Mouse (Mus musculus): ENCODE results near the gene Cadm4.
"Not testable (repeated sequence)": the region's sequence is repeated elsewhere in the genome, so short reads cannot be mapped to it uniquely, and the experiment has no call there.

The Cadm4 gene

DNA sequence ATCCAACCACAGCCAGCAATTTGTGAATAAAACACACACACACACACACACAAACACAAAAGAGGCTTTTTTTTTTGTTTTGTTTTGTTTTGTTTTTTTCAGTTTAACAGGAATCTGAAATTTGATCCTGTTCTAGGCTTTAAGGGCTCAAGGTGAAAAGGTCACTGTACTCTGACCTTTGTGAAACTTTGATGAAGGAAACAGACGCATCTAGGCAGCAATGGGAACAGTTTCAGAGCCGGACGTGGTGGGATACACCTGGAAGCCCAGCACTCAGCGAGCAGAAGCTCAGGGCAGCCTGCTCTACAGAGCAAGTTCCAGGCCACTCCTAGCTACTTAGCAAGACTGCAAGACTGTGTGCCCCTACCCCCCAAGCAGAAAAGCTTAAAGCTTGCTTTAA, 23.0 kb downstream of the Cadm4 start:
- DNase-seq, result no peak

DNA sequence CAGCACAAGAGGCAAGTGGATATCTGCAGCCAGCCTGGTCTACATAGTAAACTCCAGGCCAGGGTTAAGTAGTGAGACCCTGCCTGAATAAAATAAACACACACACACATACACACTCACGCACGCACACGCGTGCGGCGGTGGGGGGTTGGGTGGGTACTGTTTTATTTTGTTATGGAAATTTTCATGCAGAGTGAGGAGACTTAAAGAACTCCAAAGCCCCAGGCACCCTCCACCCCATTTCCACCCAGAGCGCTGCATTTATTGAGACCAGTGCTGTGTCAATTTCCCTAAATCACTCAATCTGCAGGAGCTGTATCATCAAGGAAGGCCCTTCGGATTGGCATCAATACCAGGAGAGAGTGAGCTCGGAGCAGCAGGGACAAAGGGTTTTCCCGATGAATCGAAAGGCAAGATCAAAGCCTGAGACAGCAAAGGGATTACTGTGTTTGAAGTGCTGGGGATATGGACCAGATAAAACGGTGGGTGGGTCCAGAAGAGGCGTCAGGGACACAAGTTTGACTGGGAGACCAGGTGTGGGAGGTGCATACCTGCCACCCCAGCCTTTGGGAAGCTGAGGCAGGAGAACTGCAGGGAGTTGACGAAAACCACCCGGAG, 23.7 kb downstream of the Cadm4 start:
- DNase-seq, result no peak

DNA sequence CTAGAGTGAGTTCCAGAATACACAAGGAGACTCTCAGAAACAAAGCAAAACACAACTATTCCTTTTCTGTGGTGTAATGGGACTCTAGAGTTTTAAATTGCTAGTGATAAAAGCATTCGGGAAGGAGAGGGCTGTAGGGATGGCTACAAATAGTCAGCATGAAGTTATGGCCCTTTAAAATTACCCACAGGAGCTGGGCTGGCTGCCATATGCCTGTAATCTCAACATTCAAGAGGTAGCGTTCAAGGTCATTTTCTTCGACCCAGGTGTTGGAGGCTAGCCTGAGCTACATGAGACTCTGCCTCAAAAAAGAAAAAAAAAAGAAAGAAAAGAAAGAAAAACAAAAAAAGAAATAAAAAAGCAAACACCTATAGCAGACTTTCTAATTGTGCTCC, 24.2 kb downstream of the Cadm4 start:
- DNase-seq, result no peak

DNA sequence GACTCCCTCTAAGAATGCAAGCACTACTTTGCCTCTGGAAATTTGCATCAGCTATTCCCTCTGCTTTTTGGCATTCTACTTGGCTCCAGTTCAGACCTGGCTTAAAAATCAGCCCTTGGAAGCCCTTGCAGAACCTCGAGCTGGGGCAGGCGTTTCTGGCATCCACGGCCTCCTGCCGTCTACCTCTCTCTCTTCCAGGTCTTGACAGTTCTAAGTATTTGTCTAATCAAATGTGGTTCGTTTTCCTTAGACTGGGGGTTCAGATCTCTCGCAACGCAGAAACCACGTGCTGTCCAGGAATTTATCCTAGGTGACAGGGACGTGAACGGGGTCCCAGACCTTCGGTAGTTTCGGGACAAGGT, 24.6 kb downstream of the Cadm4 start:
- peak; percentile 35 for DNase-seq

DNA sequence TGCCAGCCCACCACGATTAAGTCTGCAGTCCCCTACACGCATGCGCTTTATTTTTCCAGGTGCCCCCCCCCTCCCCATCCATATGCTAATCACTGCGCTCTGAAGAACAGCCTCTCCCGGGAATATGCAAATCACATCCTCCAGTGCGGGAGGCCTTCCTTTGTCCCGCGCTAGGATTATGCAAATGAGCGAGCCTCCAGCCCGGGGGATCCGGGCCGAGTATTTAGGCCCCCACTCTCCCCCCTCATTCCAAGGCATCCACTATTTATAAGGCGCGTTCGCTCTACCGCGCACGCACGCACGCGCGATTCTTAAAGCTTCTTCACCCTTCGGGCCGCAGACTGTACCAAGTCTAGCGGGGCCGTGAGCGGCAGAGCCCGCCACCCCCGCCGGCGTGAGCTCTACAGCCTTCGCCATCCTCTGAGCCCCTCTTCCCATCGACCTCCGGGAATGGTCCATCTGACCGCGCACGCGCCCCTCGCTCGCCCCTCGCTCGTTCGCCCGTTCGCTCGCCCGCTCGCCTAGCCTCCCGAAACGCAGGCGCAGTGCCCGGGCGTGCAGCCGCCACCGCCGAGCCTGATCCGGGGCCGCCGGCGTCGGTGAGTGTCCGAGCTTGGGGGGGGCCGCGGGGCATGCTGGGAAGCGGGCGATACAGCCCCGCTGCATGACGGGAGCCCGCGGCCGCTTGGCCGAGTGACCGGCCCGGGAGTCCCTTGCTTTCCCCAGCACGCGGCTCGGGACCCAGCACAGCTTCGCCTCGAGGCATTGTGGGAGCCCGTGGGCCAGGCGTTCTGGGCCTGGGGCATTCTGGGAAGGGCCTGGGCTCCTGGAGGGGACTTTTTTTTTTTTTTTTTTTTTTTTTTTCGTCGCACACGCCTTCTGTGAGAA, 25.3 kb downstream of the Cadm4 start, which contains the start of gene Zfp428:
Zfp428 (plus strand) TSS at position 169 of the 888 bp plus-strand sequence.
- DNase-seq, result peak; percentile 87

DNA sequence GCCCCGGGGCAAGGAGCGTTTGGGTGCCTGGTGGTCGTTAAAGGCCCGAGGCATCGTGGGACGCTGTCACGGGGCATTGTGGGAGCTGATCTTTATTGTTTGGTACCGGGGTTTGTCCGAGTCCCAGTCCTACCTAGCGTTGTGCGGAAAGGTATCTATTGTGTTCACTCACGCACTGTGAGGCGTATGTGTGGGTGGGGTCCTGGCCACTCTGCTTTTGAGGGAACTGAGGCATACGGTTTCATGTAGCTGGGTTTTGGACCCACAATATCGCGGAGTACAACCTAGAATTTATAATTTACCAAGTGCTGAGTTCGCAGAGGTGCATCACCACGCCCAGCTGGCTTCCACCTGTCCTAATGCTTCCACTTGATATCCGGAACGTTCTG, 25.9 kb downstream of the Cadm4 start:
- DNase-seq, result no peak

DNA sequence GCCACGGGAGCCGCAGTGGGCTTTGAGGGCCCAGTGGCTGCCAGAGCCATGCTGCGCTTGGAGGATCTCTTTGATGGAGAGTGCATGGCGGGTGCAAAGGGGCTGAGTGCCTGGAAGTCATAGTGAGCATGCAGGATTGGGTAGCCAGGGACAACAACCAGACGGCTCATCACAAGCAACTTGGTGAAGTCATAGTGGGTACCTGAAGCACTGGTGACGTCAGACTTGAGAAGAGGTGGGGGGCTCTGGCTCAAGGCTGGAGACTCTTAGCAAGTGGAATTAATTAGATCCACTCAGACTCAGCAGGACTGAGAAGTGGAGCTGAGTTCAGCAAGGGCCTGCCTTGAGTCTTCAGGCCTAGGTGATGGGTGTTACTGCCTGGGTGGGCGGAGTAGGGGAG, 30.5 kb downstream of the Cadm4 start, which contains the start of gene AC161166.1:
AC161166.1 (minus strand) TSS at position 101 of the 400 bp plus-strand sequence.
- DNase-seq, result no peak

DNA sequence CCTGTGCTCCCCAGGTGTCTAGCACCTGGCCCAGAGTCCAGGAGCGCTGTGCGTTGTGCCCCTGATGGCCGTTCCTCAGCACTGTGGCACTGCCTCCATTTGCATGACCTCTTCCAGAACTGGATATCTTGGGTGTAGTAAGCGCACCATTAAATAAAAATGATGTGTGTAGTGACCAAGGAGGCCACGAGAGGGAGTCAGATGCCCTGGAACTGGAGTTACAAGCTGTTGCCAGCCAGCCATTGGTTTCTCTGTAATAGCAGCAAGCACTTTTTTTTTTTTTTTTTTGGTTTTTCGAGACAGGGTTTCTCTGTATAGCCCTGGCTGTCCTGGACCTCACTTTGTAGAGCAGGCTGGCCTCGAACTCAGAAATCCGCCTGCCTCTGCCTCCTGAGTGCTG, 34.5 kb downstream of the Cadm4 start:
- DNase-seq, result not testable (repeated sequence)

DNA sequence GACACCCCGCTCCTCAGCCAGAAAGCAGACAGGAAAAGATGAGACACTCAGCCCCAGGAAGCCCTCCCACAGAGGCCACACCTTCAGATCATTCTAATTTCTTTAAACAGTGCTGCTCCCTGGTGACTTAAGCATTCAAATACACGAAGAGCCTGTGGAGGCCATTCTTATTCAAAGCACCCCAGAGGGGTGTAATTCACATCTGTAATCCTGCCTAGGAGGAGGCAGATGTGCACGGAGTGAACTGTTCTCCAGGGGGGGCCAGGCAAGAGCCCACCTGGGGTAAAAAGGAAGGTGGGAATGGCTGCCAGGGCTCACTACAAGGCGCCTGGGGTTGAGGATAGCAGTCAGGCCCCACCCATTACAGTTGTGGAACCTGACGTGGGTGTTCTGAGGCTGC, 35.3 kb downstream of the Cadm4 start:
- DNase-seq, result no peak

DNA sequence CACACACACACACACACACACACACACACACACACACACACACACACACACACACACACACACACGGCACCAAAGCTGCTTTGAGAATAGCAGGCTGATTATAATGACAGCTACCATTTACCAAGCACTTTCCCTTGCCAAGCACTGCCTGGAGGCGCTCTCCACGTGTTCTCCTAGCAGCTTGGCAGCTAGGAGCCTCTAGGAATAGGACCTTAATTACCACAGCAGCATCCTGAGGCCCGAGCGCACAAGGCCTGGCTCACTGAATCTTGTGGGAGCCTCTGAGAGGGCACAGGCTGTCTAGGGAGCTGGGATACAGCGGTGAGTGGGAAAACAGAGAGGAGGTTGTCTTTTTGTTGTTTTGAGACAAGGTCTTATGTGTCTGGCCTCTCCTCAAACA, 35.8 kb downstream of the Cadm4 start:
- no peak for DNase-seq

DNA sequence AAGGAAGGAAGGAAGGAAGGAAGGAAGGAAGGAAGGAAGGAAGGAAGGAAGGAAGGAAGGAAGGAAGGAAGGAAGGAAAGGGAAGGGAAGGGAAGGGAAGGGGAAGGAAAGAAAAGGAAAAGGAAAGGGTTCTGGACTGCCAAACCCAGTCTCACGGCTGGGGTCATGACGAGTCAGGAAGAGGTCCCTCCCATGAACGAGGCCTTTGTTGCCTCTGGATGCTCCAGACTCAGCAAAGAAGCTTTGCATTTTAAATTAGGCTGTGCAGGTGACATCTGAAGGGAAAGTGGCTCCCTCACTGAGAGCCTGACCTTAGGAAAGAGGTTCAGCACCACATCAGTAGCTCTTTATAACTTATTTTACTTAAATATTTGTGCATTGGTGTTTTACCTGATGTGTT, 37.3 kb downstream of the Cadm4 start:
- DNase-seq, result no peak

DNA sequence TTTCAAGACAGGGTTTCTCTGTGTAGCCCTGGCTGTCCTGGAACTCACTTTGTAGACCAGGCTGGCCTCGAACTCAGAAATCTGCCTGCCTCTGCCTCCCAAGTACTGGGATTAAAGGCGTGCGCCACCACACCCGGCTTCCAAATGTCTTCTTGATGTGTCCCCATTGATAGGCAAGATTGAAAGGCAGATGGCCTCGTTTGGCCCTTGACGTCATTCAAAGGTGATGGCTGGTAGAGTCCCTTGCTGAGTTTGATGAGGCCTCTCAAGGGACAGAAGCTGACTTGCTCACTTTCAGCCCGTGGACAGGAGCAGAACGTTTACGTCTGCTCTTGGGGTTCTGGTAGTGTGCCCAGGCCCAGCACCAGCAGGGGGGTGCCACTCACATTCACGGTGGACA, 38.2 kb downstream of the Cadm4 start:
- DNase-seq, result not testable (repeated sequence)

DNA sequence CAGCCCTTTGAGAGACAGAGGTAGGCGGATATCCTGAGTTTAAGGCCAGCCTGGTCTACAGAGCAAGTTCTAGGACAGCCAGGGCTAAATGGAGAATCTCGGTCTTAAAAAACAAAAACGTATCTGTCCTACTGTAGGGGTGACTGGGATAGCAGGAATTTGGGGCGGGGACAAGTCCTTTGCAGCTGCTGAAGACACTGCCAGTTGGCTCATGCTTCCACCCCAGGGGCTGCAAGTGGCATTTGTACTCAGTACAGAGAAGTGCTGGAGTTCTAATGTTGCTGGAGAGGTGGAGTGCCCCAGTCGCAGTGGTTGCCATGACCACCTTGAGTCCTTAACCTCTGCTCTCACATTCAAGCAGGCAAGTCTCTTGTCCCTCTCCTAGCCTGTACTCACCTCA, 41.0 kb downstream of the Cadm4 start:
- DNase-seq, result no peak

DNA sequence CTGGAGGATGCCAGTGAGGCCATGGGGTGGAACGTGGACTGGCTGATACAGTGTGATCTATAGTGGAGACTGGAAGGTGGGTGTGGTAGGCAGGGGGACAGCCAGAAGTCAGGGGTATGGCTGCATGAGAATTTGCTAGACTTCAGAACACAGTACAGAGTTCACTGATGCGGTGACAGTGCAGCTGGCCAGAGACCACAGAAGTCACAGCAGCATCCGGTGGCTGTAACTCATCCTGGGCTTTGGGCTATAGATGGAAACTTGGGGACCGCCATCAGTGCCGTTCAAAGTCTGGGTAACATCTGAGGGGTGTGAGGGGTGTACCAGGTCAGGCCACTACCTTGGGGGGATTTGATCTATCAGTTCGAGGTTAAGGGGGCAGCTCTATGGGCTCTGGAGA, 41.9 kb downstream of the Cadm4 start:
- no peak for DNase-seq

DNA sequence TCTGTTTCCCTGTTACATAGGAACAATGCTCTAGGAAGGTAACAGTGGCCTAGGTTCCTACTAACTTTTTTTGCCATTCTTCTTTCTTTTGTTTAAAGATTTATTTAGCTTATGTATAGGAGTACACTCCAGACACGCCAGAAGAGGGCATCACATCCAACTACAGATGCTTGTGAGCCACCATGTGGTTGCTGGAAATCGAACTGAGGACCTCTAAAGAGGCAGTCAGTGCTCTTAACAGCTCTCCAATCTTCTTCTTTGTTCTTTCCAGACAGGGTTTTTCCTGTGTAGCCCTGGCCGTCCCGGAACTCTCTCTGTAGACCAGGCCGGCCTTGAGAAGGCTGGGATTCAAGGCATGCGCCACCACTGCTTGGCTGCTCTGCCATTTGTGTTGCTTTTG, 43.2 kb downstream of the Cadm4 start:
- DNase-seq, result no peak

DNA sequence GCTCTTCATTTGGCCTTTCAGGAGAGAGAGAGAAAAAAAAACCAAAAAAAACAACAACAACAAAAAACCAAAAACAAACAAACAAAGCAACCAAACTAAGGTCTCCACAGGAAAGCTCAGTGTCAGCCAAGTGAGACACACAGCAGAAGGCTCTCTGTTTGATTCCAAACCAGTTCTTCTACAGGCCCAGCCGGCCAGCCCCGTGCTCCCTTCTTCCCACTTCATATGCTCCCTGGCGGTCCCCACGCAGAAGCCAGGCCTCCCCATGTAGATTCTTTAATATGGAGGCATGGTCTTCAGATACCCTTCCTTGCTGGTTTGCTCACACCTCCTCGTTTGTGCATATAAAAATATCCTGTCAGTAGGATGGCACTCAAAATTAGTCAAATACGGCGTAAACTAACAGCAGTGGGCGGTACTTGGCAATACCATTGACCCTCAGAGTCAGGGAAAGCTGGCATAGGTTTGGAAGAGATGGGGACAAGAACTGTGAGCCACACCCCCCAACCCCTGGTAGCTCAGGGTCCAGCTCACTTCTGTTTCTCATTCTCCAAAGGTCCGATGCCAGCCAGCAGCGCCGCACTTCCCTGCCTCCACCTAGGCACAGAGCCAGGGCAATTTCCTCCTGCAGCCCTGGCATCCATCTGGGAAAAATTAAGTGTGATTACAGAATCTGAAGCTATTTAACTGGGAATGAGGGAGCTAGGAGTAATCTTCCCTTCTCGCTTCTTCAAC, 44.0 kb downstream of the Cadm4 start:
- DNase-seq, result no peak

DNA sequence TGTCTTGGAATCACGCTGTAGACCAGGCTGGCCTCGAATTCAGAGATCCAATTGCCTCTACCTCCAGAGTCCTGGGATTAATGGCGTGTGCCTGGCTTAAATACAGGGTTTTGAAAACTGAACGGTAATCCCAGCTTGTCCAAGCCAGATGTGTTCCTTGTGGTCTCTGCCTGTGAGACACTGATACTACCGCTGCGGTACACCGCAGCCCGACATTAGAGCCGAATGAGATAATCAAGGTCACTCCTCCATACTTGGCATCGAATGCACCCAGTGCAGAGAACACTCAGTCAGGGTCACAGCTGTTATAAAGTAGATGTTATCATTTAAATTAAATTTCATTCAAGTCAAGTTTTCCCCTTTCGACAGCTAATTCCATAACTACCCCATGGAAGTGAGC, 47.0 kb downstream of the Cadm4 start:
- DNase-seq, result no peak

DNA sequence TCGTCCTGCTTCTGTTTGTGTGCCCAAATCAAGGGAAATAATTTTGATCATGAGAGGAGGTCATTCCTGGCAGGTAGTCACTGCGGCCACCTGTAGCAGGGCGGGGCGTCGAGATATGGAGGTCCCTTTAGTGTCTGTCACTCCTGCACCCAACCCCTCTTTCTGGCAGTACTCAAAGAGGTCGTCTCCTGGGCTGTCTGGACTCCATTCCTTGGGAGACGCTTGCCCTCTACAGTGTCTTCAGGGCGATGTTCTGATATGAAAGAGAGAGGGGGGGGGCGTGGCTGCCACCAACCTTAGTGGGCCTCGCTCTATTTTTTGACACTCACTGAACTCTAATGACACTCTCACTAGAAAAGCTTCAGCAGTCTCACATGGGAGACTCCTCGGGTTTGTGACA, 47.8 kb downstream of the Cadm4 start:
- no peak for DNase-seq

DNA sequence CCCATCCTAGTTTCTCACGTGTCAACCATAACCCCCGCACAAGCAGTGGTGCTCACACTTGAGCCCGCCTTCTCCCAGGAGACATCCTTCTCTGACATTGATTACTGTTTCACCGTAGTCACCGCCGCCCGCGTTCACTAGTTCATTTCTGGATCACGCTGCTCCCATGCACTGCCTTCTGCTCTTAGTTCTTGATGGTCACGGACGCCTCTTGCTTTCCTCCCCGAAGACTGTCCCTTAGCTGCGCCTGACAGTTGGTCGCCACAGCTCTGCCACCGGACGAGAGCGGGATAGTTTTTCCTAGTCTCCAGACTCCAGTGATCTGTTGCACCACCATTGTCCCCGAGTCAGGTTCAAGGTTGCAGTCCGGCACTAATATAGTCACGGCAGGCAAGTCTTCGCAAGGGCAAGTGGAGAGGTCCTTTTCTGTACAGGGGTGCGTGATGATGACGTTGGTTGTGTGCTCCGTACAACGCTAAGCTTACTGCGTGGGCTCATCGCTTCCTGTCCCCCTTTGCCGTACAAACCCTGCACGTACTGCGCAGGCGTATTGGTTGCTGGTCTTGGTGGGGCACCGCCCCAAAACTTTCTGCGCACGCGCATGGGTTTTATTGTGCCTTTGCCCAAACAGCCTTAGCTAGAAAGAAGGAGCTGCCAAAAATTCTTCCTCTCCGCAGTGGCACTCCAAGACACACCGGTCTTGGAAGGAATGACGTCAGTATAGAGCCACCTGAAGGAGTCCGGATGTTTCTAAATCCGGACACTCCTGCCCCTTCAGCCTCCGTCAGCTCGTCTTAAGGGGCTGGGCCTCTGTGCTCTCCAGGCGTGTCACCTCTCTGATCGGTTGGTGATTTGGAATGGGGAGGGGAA, 48.5 kb downstream of the Cadm4 start, which contains the start of gene Irgq:
Irgq (plus strand) TSS at position 628 of the 870 bp plus-strand sequence.
- peak; percentile 99 for DNase-seq

DNA sequence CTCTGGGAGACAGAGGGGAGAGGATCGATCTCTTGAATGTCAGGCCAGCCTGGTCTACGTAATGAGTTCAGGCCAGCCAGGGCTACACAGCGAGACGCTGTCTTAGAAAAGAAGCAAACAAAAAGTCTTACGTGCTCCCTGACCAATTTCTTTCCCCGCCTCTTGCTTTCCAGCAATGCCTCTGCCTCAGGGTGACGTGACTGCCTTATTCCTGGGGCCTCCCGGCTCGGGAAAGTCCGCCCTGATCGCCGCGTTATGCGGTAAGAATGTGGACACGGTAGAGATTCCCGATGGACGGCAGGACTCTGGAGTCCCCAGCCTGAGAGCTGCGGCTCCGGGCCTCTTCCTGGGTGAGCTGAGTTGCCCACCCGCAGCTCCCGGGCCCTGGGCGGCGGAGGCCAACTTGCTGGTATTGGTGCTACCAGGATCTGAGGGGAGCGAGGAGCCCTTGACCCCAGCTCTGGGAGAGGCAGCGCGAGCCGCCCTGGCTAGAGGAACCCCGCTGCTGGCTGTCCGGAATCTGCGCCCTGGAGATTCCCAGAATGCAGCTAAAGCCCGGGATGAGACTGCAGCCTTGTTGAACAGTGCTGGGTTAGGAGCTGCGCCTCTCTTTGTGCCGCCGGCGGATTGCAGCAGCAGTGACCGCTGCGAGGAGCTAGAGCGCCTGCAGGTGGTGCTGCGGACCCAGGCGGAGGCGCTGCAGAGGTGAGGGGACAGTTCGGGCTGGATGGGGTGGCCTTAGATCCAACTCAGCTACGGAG, 49.6 kb downstream of the Cadm4 start:
- DNase-seq, result peak; percentile 77

DNA sequence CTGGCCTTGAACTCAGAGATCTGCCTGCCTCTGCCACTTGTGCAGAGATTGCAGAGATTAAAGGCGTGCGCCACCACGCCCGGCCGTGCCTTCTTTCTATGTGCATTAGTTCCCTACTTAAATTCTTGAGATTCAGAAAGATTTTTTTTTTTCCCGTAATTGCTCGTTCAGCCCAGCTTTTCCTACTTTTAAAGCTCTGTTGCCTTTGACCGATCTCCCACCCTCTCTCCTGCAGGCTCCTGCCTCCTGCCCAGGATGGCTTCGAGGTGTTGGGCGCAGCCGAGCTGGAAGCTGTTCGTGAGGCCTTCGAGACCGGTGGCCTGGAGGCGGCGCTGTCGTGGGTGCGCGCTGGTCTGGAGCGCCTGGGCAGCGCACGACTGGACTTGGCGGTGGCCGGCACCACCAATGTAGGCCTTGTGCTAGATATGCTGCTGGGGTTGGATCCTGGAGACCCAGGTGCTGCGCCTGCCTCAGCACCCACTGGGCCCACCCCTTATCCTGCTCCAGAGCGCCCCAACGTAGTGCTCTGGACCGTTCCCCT, 51.3 kb downstream of the Cadm4 start:
- no peak for DNase-seq

DNA sequence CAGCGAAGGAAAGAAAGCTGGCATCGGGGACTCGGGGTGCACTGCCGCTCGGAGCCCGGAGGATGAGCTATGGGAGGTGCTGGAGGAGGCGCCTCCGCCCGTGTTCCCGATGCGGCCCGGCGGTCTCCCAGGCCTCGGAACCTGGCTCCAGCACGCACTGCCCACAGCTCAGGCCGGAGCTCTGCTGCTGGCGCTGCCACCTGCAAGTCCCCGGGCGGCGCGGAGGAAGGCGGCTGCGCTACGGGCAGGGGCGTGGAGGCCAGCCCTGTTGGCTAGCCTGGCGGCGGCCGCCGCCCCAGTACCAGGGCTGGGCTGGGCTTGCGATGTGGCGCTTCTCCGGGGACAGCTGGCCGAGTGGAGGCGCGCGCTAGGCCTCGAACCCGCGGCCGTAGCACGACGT, 52.0 kb downstream of the Cadm4 start:
- no peak for DNase-seq
